Comparison of ENCODE assay signal across 8 mouse cellular contexts in the genomic region with DNA sequence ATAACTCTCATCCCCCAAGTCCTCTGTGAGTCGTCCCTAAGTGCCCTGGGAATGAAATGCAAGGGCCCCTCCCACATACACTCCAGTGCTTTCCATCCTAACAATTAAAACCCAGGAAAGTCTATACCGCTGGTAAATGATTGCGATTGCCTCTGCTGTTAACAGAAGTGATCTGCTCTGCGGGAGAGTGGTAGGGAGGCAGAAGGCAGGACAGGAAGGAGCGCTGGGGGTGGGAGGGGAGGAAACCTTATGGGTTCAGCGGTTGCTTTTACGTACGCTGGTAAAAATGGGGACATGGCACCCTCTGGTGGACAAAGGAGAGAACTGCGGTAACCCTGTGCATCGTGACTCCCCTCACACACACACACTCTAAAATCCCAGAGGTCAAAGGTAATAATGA. TPM values are rescaled to one million over a fixed set of nuclear protein-coding genes. Genes with fewer than 3 reads are reported as not detected.
DNase-seq lines count a peak whose midpoint lies in the region; ATAC-seq and TF ChIP-seq lines count a peak whose summit lies in the region.

No protein-coding gene starts in this region.

- peak overlapping the region; percentile 79 for H3K4me2 ChIP-seq in hindbrain, embryonic 14.5 days (replicated peaks)

- H3K9ac ChIP-seq in hindbrain, embryonic 14.5 days, result peak overlapping the region; percentile 57

- no peaks in the 10 kb centered on the region for H3K36me3 ChIP-seq in hindbrain, embryonic 14.5 days (replicated peaks; ENCODE audit: control insufficient read depth, insufficient read depth)
- no peaks in the 10 kb centered on the region for H3K36me3 ChIP-seq in megakaryocyte, embryonic 14.5 days (replicated peaks; ENCODE audit: low read length)

- H3K4me1 ChIP-seq in hindbrain, embryonic 14.5 days (replicated peaks; ENCODE audit: control insufficient read depth, insufficient read depth, low read length), result 0 out of 2 replicates have a peak, but pooled peaks cover 4% of the 10 kb centered on the region
- peaks cover 18% of the 10 kb centered on the region for H3K4me1 ChIP-seq in megakaryocyte, embryonic 14.5 days

- TF ChIP-seq CTCF in left cerebral cortex, adult 2 months (IDR thresholded peaks at IDR 0.05), result peak; percentile 93

- no peaks in the 10 kb centered on the region for H3K27me3 ChIP-seq in hindbrain, embryonic 14.5 days (ENCODE audit: control insufficient read depth, insufficient read depth, low read length)
- H3K27me3 ChIP-seq in megakaryocyte, embryonic 14.5 days (replicated peaks), result peaks cover 6% of the 10 kb centered on the region

- H3K27ac ChIP-seq in hindbrain, embryonic 14.5 days, result no peak overlapping the region
- H3K27ac ChIP-seq in left cerebral cortex, adult 2 months, result peak overlapping the region; percentile 19; the same call in 1 of the 2 replicates

- WGBS in hindbrain, embryonic 14.5 days, result under 1% methylated on average over 10 of the region's 10 CpGs

- ATAC-seq in hindbrain, embryonic 14.5 days (ENCODE audit: low FRiP score), result peak; percentile 80

- DNase-seq in layer of hippocampus, adult 11-12 months (ENCODE audit: low spot score), result peak; percentile 67
- no peak for DNase-seq in layer of hippocampus, adult 9-10 months (ENCODE audit: low spot score)
- peak; percentile 64 for DNase-seq in cerebellum, adult 9-11 months
- DNase-seq in frontal cortex, postnatal 10 days (ENCODE audit: low spot score in 2 of 2), result peak; percentile 53 to 68
- peak; percentile 91 for DNase-seq in hindbrain, embryonic 14.5 days (ENCODE audit: low spot score)
- peak; percentile 64 to 72 for DNase-seq in left cerebral cortex, adult 2 months (ENCODE audit: extremely low spot score in 1 of 2, low spot score in 2 of 2)
- peak; percentile 68 for DNase-seq in right cerebral cortex, postnatal 4 days

- no peaks in the 10 kb centered on the region for H3K9me3 ChIP-seq in hindbrain, embryonic 14.5 days (ENCODE audit: control insufficient read depth, low read length)
- H3K9me3 ChIP-seq in megakaryocyte, embryonic 14.5 days, result no peaks in the 10 kb centered on the region

- intact Hi-C loops in left cerebral cortex, adult 2 months (cut with DNase I), result loop anchor here (1.0 to 5.0 kb wide), 4 partner anchors 41 to 1798 kb away; a partner anchor contains a TSS

- H3K4me3 ChIP-seq in hindbrain, embryonic 14.5 days (replicated peaks; ENCODE audit: low read length), result peak overlapping the region; percentile 47
- peak overlapping the region; percentile 45 for H3K4me3 ChIP-seq in left cerebral cortex, adult 2 months
- H3K4me3 ChIP-seq in megakaryocyte, embryonic 14.5 days (replicated peaks), result peak overlapping the region; percentile 91

RNA-seq across cellular contexts. Expression of a gene that starts 2.1 kb away (rescaled TPM):
- 24.5 and 25.2 TPM in 2 replicates for polyA plus RNA-seq in hindbrain, embryonic 14.5 days (2014; fragmentation: Nextera tagmentation; extraction: Ambion mirVana)
- 10 to 100 TPM; 18.8 to 25.6 TPM for total RNA-seq in left cerebral cortex, adult 2 months (2021)
- polyA plus RNA-seq in megakaryocyte, embryonic 14.5 days (2012; ENCODE audit: insufficient read depth, low replicate concordance), result 14.1 TPM in 1 of 2 replicates, not detected in the other

RNA-seq across cellular contexts. Expression of a gene that starts 33.5 kb away (rescaled TPM):
- 0.39 and 0.50 TPM in 2 replicates for polyA plus RNA-seq in hindbrain, embryonic 14.5 days (2014; fragmentation: Nextera tagmentation; extraction: Ambion mirVana)
- 1 to 10 TPM; 1.3 to 2.5 TPM for total RNA-seq in left cerebral cortex, adult 2 months (2021)
- 0.79 TPM in 1 of 2 replicates, not detected in the other for polyA plus RNA-seq in megakaryocyte, embryonic 14.5 days (2012; ENCODE audit: insufficient read depth, low replicate concordance)

RNA-seq across cellular contexts. Expression of a gene that starts 37.0 kb away (rescaled TPM):
- polyA plus RNA-seq in hindbrain, embryonic 14.5 days (2014; fragmentation: Nextera tagmentation; extraction: Ambion mirVana), result 23.9 and 24.0 TPM in 2 replicates
- 10 to 100 TPM; 10.5 to 11.0 TPM for total RNA-seq in left cerebral cortex, adult 2 months (2021)
- 55.0 and 80.2 TPM in 2 replicates for polyA plus RNA-seq in megakaryocyte, embryonic 14.5 days (2012; ENCODE audit: insufficient read depth, low replicate concordance)

RNA-seq across cellular contexts. Expression of a gene that starts 51.8 kb away (rescaled TPM):
- 0.12 TPM in 1 of 2 replicates, not detected in the other for polyA plus RNA-seq in hindbrain, embryonic 14.5 days (2014; fragmentation: Nextera tagmentation; extraction: Ambion mirVana)
- not detected for total RNA-seq in left cerebral cortex, adult 2 months (2021)
- polyA plus RNA-seq in megakaryocyte, embryonic 14.5 days (2012; ENCODE audit: insufficient read depth, low replicate concordance), result not detected in 2 replicates

RNA-seq across cellular contexts. Expression of a gene that starts 52.4 kb away (rescaled TPM):
- polyA plus RNA-seq in hindbrain, embryonic 14.5 days (2014; fragmentation: Nextera tagmentation; extraction: Ambion mirVana), result 15.4 and 16.3 TPM in 2 replicates
- total RNA-seq in left cerebral cortex, adult 2 months (2021), result 10 to 100 TPM; 79.9 to 86.4 TPM
- polyA plus RNA-seq in megakaryocyte, embryonic 14.5 days (2012; ENCODE audit: insufficient read depth, low replicate concordance), result 0.02 and 0.64 TPM in 2 replicates
